Mouse (Mus musculus): Measurements from ENCODE around the gene Ccdc136.

DNA sequence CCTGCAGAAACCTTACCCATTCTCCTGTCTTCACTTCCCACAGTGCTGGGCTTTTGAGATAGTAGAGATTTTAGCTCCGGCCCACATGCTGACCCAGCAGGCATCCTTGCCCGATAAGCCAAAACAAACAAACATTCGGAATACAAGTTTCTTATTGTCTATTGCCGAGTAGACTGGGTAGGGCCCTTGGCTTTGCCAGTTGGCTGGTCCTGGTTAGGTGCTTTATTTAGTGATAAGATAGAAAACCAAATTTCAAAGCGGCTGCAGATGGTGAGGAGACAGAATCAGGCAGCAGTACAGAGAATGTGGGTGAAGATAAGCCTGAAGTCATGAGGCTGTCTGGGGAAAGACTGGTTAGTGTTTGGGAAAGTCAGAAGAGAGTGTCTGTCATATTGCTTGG is 43.3 kb upstream of the Ccdc136 start:
- no peak for TF ChIP-seq CTCF (IDR thresholded peaks at IDR 0.05; ENCODE audit: low read depth)
- TF ChIP-seq EP300 (IDR thresholded peaks at IDR 0.05; ENCODE audit: low read depth), result no peak
